Comparison of ENCODE assay signal across 8 mouse cellular contexts in genomic region chr19:45658556-45659268, GRCm38 (mm10). TPM values are rescaled to one million over a fixed set of nuclear protein-coding genes. Genes with fewer than 3 reads are reported as not detected.
DNase-seq lines count a peak whose midpoint lies in the region; ATAC-seq and TF ChIP-seq lines count a peak whose summit lies in the region.

No protein-coding gene starts in this region.

- H3K27ac ChIP-seq in lung, embryonic 15.5 days: peak overlapping the region; percentile 96
- no peak overlapping the region for H3K27ac ChIP-seq in cortical plate, adult 2 months (ENCODE audit: insufficient read depth, low read length)
- peak overlapping the region; percentile 97; the same call in 1 of the 2 replicates for H3K27ac ChIP-seq in hindbrain, postnatal 0 days

- TF ChIP-seq POLR2A in cortical plate, adult 2 months (IDR thresholded peaks at IDR 0.05; ENCODE audit: extremely low read depth, insufficient read depth, low read length): no peak
- TF ChIP-seq POLR2A in myocyte (IDR thresholded peaks at IDR 0.05; ENCODE audit: insufficient read length, low read depth): no peak

- H3ac ChIP-seq in myocyte (ENCODE audit: control insufficient read depth, insufficient read length): no peak overlapping the region

- no peaks in the 10 kb centered on the region for H3K9me3 ChIP-seq in lung, embryonic 15.5 days
- H3K9me3 ChIP-seq in hindbrain, postnatal 0 days (ENCODE audit: low read length): no peaks in the 10 kb centered on the region

- WGBS in lung, embryonic 15.5 days: 54% methylated on average over 10 of the region's 10 CpGs
- 63% methylated on average over 10 of the region's 10 CpGs for WGBS in hindbrain, postnatal 0 days

- H3K4me3 ChIP-seq in lung, embryonic 15.5 days: peak overlapping the region; percentile 92
- H3K4me3 ChIP-seq in cortical plate, adult 2 months (ENCODE audit: insufficient read depth, low read length): peak overlapping the region; percentile 40; the same call in 1 of the 2 replicates
- peak overlapping the region; percentile 83 for H3K4me3 ChIP-seq in hindbrain, postnatal 0 days (ENCODE audit: low read length)
- H3K4me3 ChIP-seq in myocyte: peak overlapping the region; percentile 53

- DNase-seq in lung, postnatal 10 days: no peak
- DNase-seq in hindbrain, postnatal 0 days (ENCODE audit: low spot score): no peak
- DNase-seq in left cerebral cortex, adult 11 months (ENCODE audit: low spot score): no peak
- no peak for DNase-seq in layer of hippocampus, adult 18-20 months (ENCODE audit: low spot score in 2 of 2)
- DNase-seq in frontal cortex, postnatal 36 days (ENCODE audit: low spot score in 2 of 2): no peak

- H3K36me3 ChIP-seq in lung, embryonic 15.5 days: no peaks in the 10 kb centered on the region
- H3K36me3 ChIP-seq in hindbrain, postnatal 0 days (ENCODE audit: insufficient read depth, low read length): no peaks in the 10 kb centered on the region
- H3K36me3 ChIP-seq in myocyte (ENCODE audit: control insufficient read depth, insufficient read depth): no peaks in the 10 kb centered on the region

- no peaks in the 10 kb centered on the region for H3K27me3 ChIP-seq in lung, embryonic 15.5 days
- H3K27me3 ChIP-seq in hindbrain, postnatal 0 days (ENCODE audit: insufficient read depth, low read length): no peaks in the 10 kb centered on the region
- no peaks in the 10 kb centered on the region for H3K27me3 ChIP-seq in myocyte (ENCODE audit: control insufficient read depth, insufficient read depth, insufficient read length)

- TF ChIP-seq CTCF in cortical plate, adult 2 months (IDR thresholded peaks at IDR 0.05; ENCODE audit: extremely low read depth, insufficient read depth, low read length): no peak
- no peak for TF ChIP-seq CTCF in hindbrain, postnatal 0 days (IDR thresholded peaks at IDR 0.05; ENCODE audit: low read depth)

- peak overlapping the region; percentile 96 for H3K9ac ChIP-seq in lung, embryonic 15.5 days
- H3K9ac ChIP-seq in hindbrain, postnatal 0 days (replicated peaks; ENCODE audit: low read length): peak overlapping the region; percentile 100

- no peak for ATAC-seq in lung, embryonic 15.5 days (ENCODE audit: borderline replicate concordance, extremely low read depth, low FRiP score, low TSS enrichment)
- ATAC-seq in hindbrain, postnatal 0 days: no peak

- peaks cover 40% of the 10 kb centered on the region for H3K4me1 ChIP-seq in lung, embryonic 15.5 days
- H3K4me1 ChIP-seq in cortical plate, adult 2 months (ENCODE audit: control insufficient read depth, insufficient read depth, low read length): peaks cover 1% of the 10 kb centered on the region; the same call in 1 of the 2 replicates
- no peaks in the 10 kb centered on the region; the same call in none of the 2 replicates for H3K4me1 ChIP-seq in hindbrain, postnatal 0 days (ENCODE audit: insufficient read depth, low read length)

- H3K79me2 ChIP-seq in myocyte (ENCODE audit: control insufficient read depth, insufficient read depth): peaks cover 50% of the 10 kb centered on the region

- peak overlapping the region; percentile 70 for H3K4me2 ChIP-seq in lung, embryonic 15.5 days
- peak overlapping the region; percentile 81 for H3K4me2 ChIP-seq in hindbrain, postnatal 0 days (ENCODE audit: low read depth, low read length)
- H3K4me2 ChIP-seq in myocyte (ENCODE audit: low read depth): peak overlapping the region; percentile 77

TF ChIP-seq in myocyte, 11 proteins besides CTCF, POLR2A, EP300 and RAD21:
- TF ChIP-seq CEBPB (IDR thresholded peaks at IDR 0.05; ENCODE audit: insufficient read depth, poor library complexity, severe bottlenecking) (no peak), POLR2AphosphoS2 (IDR thresholded peaks at IDR 0.05; ENCODE audit: insufficient read length, low read depth) (no peak), E2F4 (IDR thresholded peaks at IDR 0.05; ENCODE audit: insufficient read depth) (no peak), TCF12 (IDR thresholded peaks at IDR 0.05; ENCODE audit: insufficient read depth, poor library complexity, severe bottlenecking) (no peak), REST (IDR thresholded peaks at IDR 0.05; ENCODE audit: insufficient read depth, insufficient read length) (no peak), TCF3 (IDR thresholded peaks at IDR 0.05; ENCODE audit: insufficient read length, low read depth) (no peak), SRF (IDR thresholded peaks at IDR 0.05; ENCODE audit: control insufficient read depth, insufficient read length, low read depth) (no peak)

RNA-seq across cellular contexts. Expression of gene Fbxw4, which starts 1.4 kb away (rescaled TPM):
- 4.1 and 5.6 TPM in 2 replicates for polyA plus RNA-seq in lung, embryonic 15.5 days (2015; fragmentation: Nextera tagmentation; extraction: Ambion mirVana)
- 57.5 and 57.8 TPM in 2 replicates for polyA plus RNA-seq in cortical plate, adult 2 months (2012; rRNA removed)
- total RNA-seq in hindbrain, postnatal 0 days (2014; rRNA removed): 65.3 and 77.0 TPM in 2 replicates
- 5.3 and 5.4 TPM in 2 replicates for polyA plus RNA-seq in hindbrain, postnatal 0 days (2015; fragmentation: Nextera tagmentation; extraction: Ambion mirVana)
- 37.0 TPM for polyA plus RNA-seq in myocyte (2012; fragmentation: generic; extraction: Trizol)
- total RNA-seq in layer of hippocampus, adult 18-20 months (2021): 10 to 100 TPM; 36.4 to 38.7 TPM

Comparison
In these comparisons a context has a peak if more than half of its experiments do, and no peak if none do; other contexts are left out.
1. H3K4me3 ChIP-seq: peak in every context shown above with its lines; median percentile 92 in lung, embryonic 15.5 days; 83 in hindbrain, postnatal 0 days; 53 in myocyte; 40 in cortical plate, adult 2 months.